Mouse (Mus musculus) embryonic facial prominence, embryonic 10.5 days (tissue): ENCODE data around the gene Tmem199. TPM values are rescaled to one million over a fixed set of nuclear protein-coding genes. Genes with fewer than 3 reads are reported as not detected.

Experiments
- DNase-seq: peaks from one replicate; pipeline ENCODE4 v3.0.0-alpha.2; 2017; ENCODE audit warnings: low spot score
- H3K27ac ChIP-seq: fragments of 300-500 bp; sonication (generic); replicated peaks from 2 replicates; pipeline ENCODE4 v1.5.1; 2016; ENCODE audit warnings: mild to moderate bottlenecking
- H3K27me3 ChIP-seq: fragments of 300-500 bp; sonication (generic); replicated peaks from 2 replicates; pipeline ENCODE4 v1.6.1; 2016; ENCODE audit warnings: low read depth, mild to moderate bottlenecking; ENCODE audit not compliant: poor library complexity, severe bottlenecking
- H3K36me3 ChIP-seq: fragments of 300-500 bp; sonication (generic); replicated peaks from 2 replicates; pipeline ENCODE4 v1.6.1; 2016; ENCODE audit warnings: mild to moderate bottlenecking, moderate library complexity
- H3K4me1 ChIP-seq: fragments of 300-500 bp; sonication (generic); 2 replicates; pipeline ENCODE4 v1.6.1; 2016
- H3K4me3 ChIP-seq: fragments of 300-500 bp; sonication (generic); 2 replicates; pipeline ENCODE4 v1.5.1; 2016; ENCODE audit warnings: mild to moderate bottlenecking, moderate library complexity
- H3K9me3 ChIP-seq: fragments of 300-500 bp; sonication (generic); 2 replicates; pipeline ENCODE4 v1.6.1; 2016; ENCODE audit warnings: mild to moderate bottlenecking
- WGBS: fragments of 180-500 bp; shearing (Covaris S2); methylation state at CpG from one replicate; pipeline ENCODE4 v1.1.7; 2016; 5-methylcytosine and 5-hydroxymethylcytosine counted together
- polyA plus RNA-seq: library from polyadenylated mRNA; unstranded; fragments of >200 nt; fragmentation: Nextera tagmentation; extraction: Ambion mirVana; gene quantifications from 2 replicates; pipeline ENCODE4 v1.2.1, GENCODE M21; 2016

The Tmem199 gene
- polyA plus RNA-seq, 1 experiment from 2014 or later = 75.9 TPM

- DNase-seq = peak; percentile 97
- peak within 1 kb of the TSS; percentile 71 for H3K4me3 ChIP-seq
- no peaks in the 10 kb centered on the region for H3K9me3 ChIP-seq
- H3K4me1 ChIP-seq = peaks cover 29% of the 10 kb centered on the region
- 4% methylated on average over 36 of the region's 36 CpGs for WGBS
- peak within 1 kb of the TSS; percentile 71 for H3K27ac ChIP-seq
- peaks cover 80% of the 10 kb centered on the region for H3K27me3 ChIP-seq
- H3K36me3 ChIP-seq = no peaks in the 10 kb centered on the region
Measured at GRCm38 (mm10) chr11:78497544-78498522, 14.1 kb downstream of the Tmem199 start, which contains the start of gene Sarm1. Sarm1 (minus strand) TSS chr11:78497754.

- under 1% methylated on average over 44 of the region's 44 CpGs for WGBS
- H3K9me3 ChIP-seq = no peaks in the 10 kb centered on the region
- H3K27me3 ChIP-seq = peaks cover 87% of the 10 kb centered on the region
- peak overlapping the region; percentile 71 for H3K4me3 ChIP-seq
- H3K4me1 ChIP-seq = peaks cover 29% of the 10 kb centered on the region
- no peaks in the 10 kb centered on the region for H3K36me3 ChIP-seq
- peak overlapping the region; percentile 71; the same call in 1 of the 2 replicates for H3K27ac ChIP-seq
- DNase-seq = peak; percentile 68
Measured at GRCm38 (mm10) chr11:78497071-78497541, 14.9 kb downstream of the Tmem199 start.

GRCm38 (mm10) chr11:78495904-78496303 is 16.1 kb downstream of the Tmem199 start:
- H3K36me3 ChIP-seq = no peaks in the 10 kb centered on the region
- peak; percentile 75 for DNase-seq
- H3K4me1 ChIP-seq = peaks cover 31% of the 10 kb centered on the region
- no peak overlapping the region for H3K4me3 ChIP-seq
- H3K27ac ChIP-seq = no peak overlapping the region
- WGBS = 5% methylated on average over 6 of the region's 6 CpGs
- H3K9me3 ChIP-seq = no peaks in the 10 kb centered on the region
- H3K27me3 ChIP-seq = peaks cover 88% of the 10 kb centered on the region

GRCm38 (mm10) chr11:78490781-78491241 is 21.2 kb downstream of the Tmem199 start:
- WGBS = 7% methylated on average over 48 of the region's 48 CpGs
- Histone ChIP-seq H3K4me3 (peak overlapping the region; percentile 51), H3K27me3 (peaks cover 97% of the 10 kb centered on the region), H3K36me3 (no peaks in the 10 kb centered on the region), H3K27ac (no peak overlapping the region; the same call in 1 of the 2 replicates), H3K4me1 (peaks cover 14% of the 10 kb centered on the region), H3K9me3 (no peaks in the 10 kb centered on the region)
- DNase-seq = peak; percentile 75

GRCm38 (mm10) chr11:78488168-78488567 is 23.8 kb downstream of the Tmem199 start:
- 4% methylated on average over 8 of the region's 8 CpGs for WGBS

GRCm38 (mm10) chr11:78483639-78484038 is 28.3 kb downstream of the Tmem199 start:
- peaks cover 5% of the 10 kb centered on the region for H3K4me1 ChIP-seq
- 68% methylated on average over 7 of the region's 7 CpGs for WGBS
- no peak overlapping the region for H3K27ac ChIP-seq
- H3K9me3 ChIP-seq = no peaks in the 10 kb centered on the region
- peaks cover 57% of the 10 kb centered on the region for H3K27me3 ChIP-seq
- H3K36me3 ChIP-seq = no peaks in the 10 kb centered on the region
- no peak overlapping the region for H3K4me3 ChIP-seq
- no peak for DNase-seq

More at GRCm38 (mm10) chr11:78488168-78488567, 23.8 kb downstream of the Tmem199 start:
- Histone ChIP-seq H3K9me3 (no peaks in the 10 kb centered on the region), H3K27me3 (peaks cover 91% of the 10 kb centered on the region), H3K27ac (no peak overlapping the region), H3K4me1 (peaks cover 14% of the 10 kb centered on the region), H3K4me3 (peak overlapping the region; percentile 17; the same call in 1 of the 2 replicates), H3K36me3 (no peaks in the 10 kb centered on the region)
- peak; percentile 83 for DNase-seq

- Histone ChIP-seq H3K27ac (no peak overlapping the region), H3K4me1 (no peaks in the 10 kb centered on the region), H3K9me3 (no peaks in the 10 kb centered on the region), H3K27me3 (no peaks in the 10 kb centered on the region), H3K36me3 (peaks cover 15% of the 10 kb centered on the region), H3K4me3 (no peak overlapping the region)
- WGBS = 86% methylated on average over 3 of the region's 3 CpGs
- DNase-seq = no peak
Measured at GRCm38 (mm10) chr11:78475289-78475688, 36.7 kb downstream of the Tmem199 start.

- no peak overlapping the region for H3K27ac ChIP-seq
- 90% methylated on average over 10 of the region's 10 CpGs for WGBS
- H3K27me3 ChIP-seq = no peaks in the 10 kb centered on the region
Measured at GRCm38 (mm10) chr11:78471326-78472103, 40.5 kb downstream of the Tmem199 start.

GRCm38 (mm10) chr11:78467932-78468331 is 44.0 kb downstream of the Tmem199 start:
- DNase-seq = no peak
- Histone ChIP-seq H3K4me3 (no peak overlapping the region), H3K4me1 (peaks cover 29% of the 10 kb centered on the region), H3K36me3 (peaks cover 15% of the 10 kb centered on the region), H3K27me3 (no peaks in the 10 kb centered on the region), H3K27ac (no peak overlapping the region), H3K9me3 (no peaks in the 10 kb centered on the region)
- WGBS = 37% methylated on average over 3 of the region's 3 CpGs

More at GRCm38 (mm10) chr11:78471326-78472103, 40.5 kb downstream of the Tmem199 start:
- DNase-seq = no peak
- Histone ChIP-seq H3K36me3 (peaks cover 15% of the 10 kb centered on the region), H3K4me3 (no peak overlapping the region; the same call in 1 of the 2 replicates), H3K4me1 (peaks cover 5% of the 10 kb centered on the region), H3K9me3 (no peaks in the 10 kb centered on the region)

GRCm38 (mm10) chr11:78467515-78467914 is 44.5 kb downstream of the Tmem199 start:
- Histone ChIP-seq H3K27ac (no peak overlapping the region), H3K4me3 (no peak overlapping the region), H3K4me1 (peaks cover 29% of the 10 kb centered on the region), H3K9me3 (no peaks in the 10 kb centered on the region), H3K27me3 (no peaks in the 10 kb centered on the region), H3K36me3 (peaks cover 15% of the 10 kb centered on the region)
- DNase-seq = no peak
- 82% methylated on average over 7 of the region's 7 CpGs for WGBS

- no peak for DNase-seq
Measured at GRCm38 (mm10) chr11:78466242-78466912, 45.6 kb downstream of the Tmem199 start.

More at GRCm38 (mm10) chr11:78466242-78466912, 45.6 kb downstream of the Tmem199 start:
- H3K27ac ChIP-seq = peak overlapping the region; percentile 94
- WGBS = 65% methylated on average over 23 of the region's 23 CpGs
- peak overlapping the region; percentile 74 for H3K4me3 ChIP-seq
- H3K27me3 ChIP-seq = no peaks in the 10 kb centered on the region
- peaks cover 29% of the 10 kb centered on the region for H3K4me1 ChIP-seq
- peaks cover 6% of the 10 kb centered on the region for H3K36me3 ChIP-seq
- H3K9me3 ChIP-seq = peaks cover 5% of the 10 kb centered on the region; the same call in 1 of the 2 replicates
